Mouse (Mus musculus): ENCODE data around the gene Clcnkb. TPM values are rescaled to one million over a fixed set of nuclear protein-coding genes. Genes with fewer than 3 reads are reported as not detected.

The Clcnkb gene
- total and polyA plus RNA-seq, 3 experiments, result 0.08 to 0.51 (median 0.24) TPM

DNA sequence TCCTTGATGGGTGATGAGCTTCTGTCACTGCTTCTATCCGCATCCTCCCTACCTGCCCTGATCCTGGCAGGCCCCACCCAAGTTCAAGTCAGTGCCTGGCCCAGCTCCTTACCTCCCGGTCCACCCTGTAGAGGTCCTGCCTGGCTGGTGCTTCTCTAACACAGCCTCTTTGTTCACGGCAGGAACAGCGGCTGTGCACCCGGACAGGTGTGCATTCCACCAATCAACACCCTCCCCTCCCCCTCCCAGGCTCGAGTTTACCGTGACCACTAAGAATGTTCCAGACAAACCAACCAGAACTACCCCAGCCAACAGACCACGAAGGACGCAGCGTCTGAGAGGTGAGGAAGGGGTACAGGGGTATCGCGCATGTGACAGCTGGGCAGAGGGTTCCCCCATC is 17.3 kb downstream of the Clcnkb start, which contains the start of gene Clcnka:
Gene Clcnka, minus strand, starts transcription at position 180 of the 400 bp plus-strand sequence.
- Histone ChIP-seq H3K4me3 (replicated peaks in 1 of 3; ENCODE audit: low read depth in 2 of 3, low read length in 2 of 3, poor library complexity in 1 of 3) (no peak within 1 kb of the TSS), H3K4me1 (ENCODE audit: control insufficient read depth in 1 of 2, insufficient read depth in 2 of 2) (no peaks in the 10 kb centered on the region; a peak in 1 of 4 replicates), H3K36me3 (replicated peaks in 1 of 2; ENCODE audit: control insufficient read depth in 1 of 2, insufficient read depth in 1 of 2, low read length in 1 of 2) (no peaks in the 10 kb centered on the region), H3K27ac (ENCODE audit: insufficient read depth, low read depth) (no peak within 1 kb of the TSS), H3K27me3 (replicated peaks) (peaks cover 31% of the 10 kb centered on the region), H3K9me3 (replicated peaks; ENCODE audit: low read length) (no peaks in the 10 kb centered on the region), H3K9ac (ENCODE audit: insufficient read depth, low read depth) (no peak within 1 kb of the TSS), H3K79me2 (replicated peaks; ENCODE audit: control insufficient read depth, extremely low read depth, insufficient read depth, poor library complexity, severe bottlenecking) (no peaks in the 10 kb centered on the region), H3K4me2 (ENCODE audit: insufficient read depth, low read depth, poor library complexity, severe bottlenecking) (no peak within 1 kb of the TSS)
- TF ChIP-seq ETS1 (conservative IDR thresholded peaks at IDR 0.05; ENCODE audit: low read depth, low read length), result no peak
- no peak for TF ChIP-seq JUN (IDR thresholded peaks at IDR 0.05; ENCODE audit: insufficient read depth, low read depth, low read length)
- TF ChIP-seq MXI1 (IDR thresholded peaks at IDR 0.05; ENCODE audit: low read depth, low read length), result no peak
- no peak for TF ChIP-seq NELFE (IDR thresholded peaks at IDR 0.05; ENCODE audit: low read depth, low read length)
- TF ChIP-seq ZKSCAN1 (IDR thresholded peaks at IDR 0.05; ENCODE audit: borderline replicate concordance, low read depth, low read length), result no peak
- no peak for TF ChIP-seq POLR2AphosphoS2 (IDR thresholded peaks at IDR 0.05; ENCODE audit: low read depth, low read length)
- TF ChIP-seq JUND (conservative IDR thresholded peaks at IDR 0.05; ENCODE audit: low read depth, low read length), result no peak
- no peak for TF ChIP-seq HCFC1 (IDR thresholded peaks at IDR 0.05; ENCODE audit: low read depth, low read length)
- TF ChIP-seq ZMIZ1 (IDR thresholded peaks at IDR 0.05; ENCODE audit: low read depth, low read length), result no peak
- TF ChIP-seq NRF1 (IDR thresholded peaks at IDR 0.05; ENCODE audit: low read depth, low read length), result no peak
- TF ChIP-seq ELF1 (IDR thresholded peaks at IDR 0.05; ENCODE audit: low read depth, low read length), result no peak
- TF ChIP-seq MAX (IDR thresholded peaks at IDR 0.05; ENCODE audit: low read length), result no peak
- no peak for TF ChIP-seq KAT2A (IDR thresholded peaks at IDR 0.05; ENCODE audit: insufficient replicate concordance, low read length)
- TF ChIP-seq SMC3 (IDR thresholded peaks at IDR 0.05; ENCODE audit: low read depth, low read length), result no peak
- TF ChIP-seq GABPA (IDR thresholded peaks at IDR 0.05; ENCODE audit: insufficient replicate concordance, low read depth, low read length), result no peak
- no peak for TF ChIP-seq EP300 (IDR thresholded peaks at IDR 0.05; ENCODE audit: low read length)
- no peak for TF ChIP-seq MAZ (IDR thresholded peaks at IDR 0.05; ENCODE audit: low read depth, low read length)
- TF ChIP-seq USF1 (IDR thresholded peaks at IDR 0.05; ENCODE audit: low read depth, low read length), result no peak
- no peak for TF ChIP-seq MEF2A (IDR thresholded peaks at IDR 0.05; ENCODE audit: borderline replicate concordance, low read depth, low read length)
- TF ChIP-seq ZC3H11A (IDR thresholded peaks at IDR 0.05; ENCODE audit: low read depth, low read length), result no peak
- dilution Hi-C loops (cut with MboI; ENCODE audit: extremely low pct_ligation_motif_present, extremely low pct_unique_long_range_greater_than_20kb, low sequenced_read_pairs), result no loop called here
- in situ Hi-C loops (cut with MboI; ENCODE audit: low pct_ligation_motif_present, low pct_unique_long_range_greater_than_20kb, low sequenced_read_pairs), result loop anchor here (10.0 kb wide), 1 partner anchor 436 kb away; no protein-coding TSS in a partner anchor
- no peak for DNase-seq (ENCODE audit: extremely low read depth)

- Histone ChIP-seq H3K79me2 (replicated peaks; ENCODE audit: control insufficient read depth, extremely low read depth, insufficient read depth, poor library complexity, severe bottlenecking) (no peaks in the 10 kb centered on the region), H3K36me3 (replicated peaks in 1 of 2; ENCODE audit: control insufficient read depth in 1 of 2, insufficient read depth in 1 of 2, low read length in 1 of 2) (no peaks in the 10 kb centered on the region), H3K9me3 (replicated peaks; ENCODE audit: low read length) (no peaks in the 10 kb centered on the region), H3K4me3 (replicated peaks in 1 of 3; ENCODE audit: low read depth in 2 of 3, low read length in 2 of 3, poor library complexity in 1 of 3) (no peak overlapping the region), H3K27ac (ENCODE audit: insufficient read depth, low read depth) (no peak overlapping the region), H3K27me3 (replicated peaks) (peaks cover 36% of the 10 kb centered on the region), H3K4me2 (ENCODE audit: insufficient read depth, low read depth, poor library complexity, severe bottlenecking) (no peak overlapping the region), H3K4me1 (ENCODE audit: control insufficient read depth in 1 of 2, insufficient read depth in 2 of 2) (no peaks in the 10 kb centered on the region; a peak in 1 of 4 replicates), H3K9ac (ENCODE audit: insufficient read depth, low read depth) (no peak overlapping the region)
- DNase-seq (ENCODE audit: extremely low read depth), result no peak
- dilution Hi-C loops (cut with MboI; ENCODE audit: extremely low pct_ligation_motif_present, extremely low pct_unique_long_range_greater_than_20kb, low sequenced_read_pairs) (no loop called here), in situ Hi-C loops (cut with MboI; ENCODE audit: low pct_ligation_motif_present, low pct_unique_long_range_greater_than_20kb, low sequenced_read_pairs) (loop anchor here (10.0 kb wide), 1 partner anchor 437 kb away; no protein-coding TSS in a partner anchor)
- TF ChIP-seq NELFE (IDR thresholded peaks at IDR 0.05; ENCODE audit: low read depth, low read length), result no peak
- TF ChIP-seq USF2 (conservative IDR thresholded peaks at IDR 0.05; ENCODE audit: low read depth, low read length), result no peak
- TF ChIP-seq JUND (conservative IDR thresholded peaks at IDR 0.05; ENCODE audit: low read depth, low read length), result no peak
- TF ChIP-seq PAX5 (IDR thresholded peaks at IDR 0.05; ENCODE audit: low read length), result no peak
- TF ChIP-seq TCF12 (IDR thresholded peaks at IDR 0.05; ENCODE audit: low read depth, low read length), result no peak
- TF ChIP-seq CHD1 (IDR thresholded peaks at IDR 0.05; ENCODE audit: low read depth, low read length), result no peak
- TF ChIP-seq CTCF (conservative IDR thresholded peaks at IDR 0.05 in 1 of 2, IDR thresholded peaks at IDR 0.05 in 1 of 2; ENCODE audit: low read depth in 2 of 2, low read length in 2 of 2), result no peak
- TF ChIP-seq ETS1 (conservative IDR thresholded peaks at IDR 0.05; ENCODE audit: low read depth, low read length), result no peak
- no peak for TF ChIP-seq ZNF384 (IDR thresholded peaks at IDR 0.05; ENCODE audit: low read depth, low read length)
- no peak for TF ChIP-seq SIN3A (IDR thresholded peaks at IDR 0.05; ENCODE audit: low read length)
- no peak for TF ChIP-seq GABPA (IDR thresholded peaks at IDR 0.05; ENCODE audit: insufficient replicate concordance, low read depth, low read length)
Measured at GRCm38 (mm10) chr4:141397861-141398260, 18.0 kb downstream of the Clcnkb start.

Data from CH12.LX (cell line).